Mouse (Mus musculus) neutrophil, adult 5-6 weeks (primary cell): ENCODE results near the gene Rab12. TPM values are rescaled to one million over a fixed set of nuclear protein-coding genes. Genes with fewer than 3 reads are reported as not detected.

Experiments used
- ATAC-seq: fragments of 151-379, 151-347 bp; 2 replicates; pipeline ENCODE4 v1.8.0; 2017; ENCODE audit warnings: mild to moderate bottlenecking, moderate TSS enrichment; ENCODE audit not compliant: insufficient number of reproducible peaks, poor library complexity, low FRiP score, severe bottlenecking; ENCODE audit errors: extremely low read depth
- total RNA-seq: library from RNA; stranded (forward); fragments of 200-1000 nt; gene quantifications from 2 replicates; pipeline ENCODE4 v1.2.3, GENCODE M21; 2017

The Rab12 gene
- total RNA-seq, 1 experiment from 2014 or later = 40.9 TPM

DNA sequence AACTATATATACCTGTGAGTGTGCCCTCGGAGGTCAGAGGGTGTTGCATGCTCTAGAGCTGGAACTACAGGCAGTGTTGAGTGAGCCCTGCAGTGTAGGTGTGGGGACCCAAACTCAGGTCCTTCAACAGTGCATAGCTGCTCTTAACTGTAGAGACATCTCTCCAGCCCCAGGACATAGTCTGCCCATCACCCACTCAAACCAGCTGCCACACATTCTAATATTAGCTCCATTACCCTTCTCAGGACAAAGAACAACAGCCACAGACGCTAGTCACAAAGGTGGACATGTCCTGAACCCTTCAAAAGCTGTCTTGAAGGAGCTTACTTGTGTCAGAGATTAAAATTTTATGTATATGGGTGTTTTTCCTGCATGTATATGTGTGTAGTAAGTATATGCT lies 15.3 kb downstream of the Rab12 start:
- no peak for ATAC-seq

DNA sequence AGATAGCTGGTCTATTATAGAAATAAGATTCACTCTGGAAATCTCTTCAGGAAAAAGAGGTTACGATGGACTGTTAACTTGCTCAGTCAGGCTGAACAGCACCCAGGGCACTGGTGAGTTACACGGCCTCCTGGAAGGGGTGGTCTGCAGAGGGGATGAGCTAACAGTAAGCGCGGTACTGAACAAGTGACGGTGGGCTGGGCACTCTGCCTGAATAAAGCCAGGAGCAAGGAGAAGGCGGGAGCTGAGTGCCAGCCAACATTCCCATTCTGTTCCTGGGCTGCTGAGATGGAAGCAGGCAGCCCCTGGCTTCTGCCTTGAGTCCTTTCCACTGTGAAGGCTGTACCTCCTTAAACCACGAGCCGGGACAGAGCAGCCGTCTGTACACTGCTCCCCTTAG lies 16.1 kb downstream of the Rab12 start:
- no peak for ATAC-seq

DNA sequence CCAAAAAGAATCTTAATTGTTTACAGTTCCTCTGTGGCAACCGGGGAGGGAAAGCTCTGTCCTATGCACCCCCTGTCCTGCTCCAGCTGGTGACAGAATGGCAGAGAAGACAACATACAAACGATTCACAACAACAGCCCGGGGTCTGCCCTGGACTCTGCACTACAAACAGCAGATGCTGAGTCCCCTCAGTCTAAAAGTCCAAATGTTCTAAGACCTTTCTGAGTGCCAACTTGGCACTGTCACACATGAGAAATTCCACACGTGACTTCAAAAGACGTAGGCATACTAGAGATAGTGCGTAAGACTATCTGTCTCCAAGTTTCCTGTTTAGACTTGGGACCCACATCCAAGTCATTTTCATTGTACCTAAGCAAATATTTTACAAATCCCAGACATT lies 16.7 kb downstream of the Rab12 start:
- ATAC-seq = no peak

DNA sequence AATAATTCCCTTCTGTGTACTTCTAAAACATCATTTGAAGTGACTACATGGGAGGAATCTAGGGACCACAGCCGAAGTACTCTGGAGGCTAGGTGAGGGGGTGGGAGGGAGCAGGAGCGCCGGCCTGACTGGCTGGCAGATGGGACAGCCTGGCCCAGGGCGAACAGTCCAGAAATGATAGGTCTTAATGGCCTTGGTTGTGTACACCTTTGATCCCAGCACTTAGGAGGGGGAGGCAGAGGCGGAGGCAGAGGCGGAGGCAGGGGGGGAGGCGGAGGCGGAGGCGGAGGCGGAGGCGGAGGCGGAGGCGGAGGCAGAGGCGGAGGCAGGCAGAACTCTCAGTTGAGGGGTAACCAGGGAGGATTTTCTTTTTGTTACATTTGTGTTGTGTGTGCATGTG lies 20.9 kb downstream of the Rab12 start:
- ATAC-seq = no peak

DNA sequence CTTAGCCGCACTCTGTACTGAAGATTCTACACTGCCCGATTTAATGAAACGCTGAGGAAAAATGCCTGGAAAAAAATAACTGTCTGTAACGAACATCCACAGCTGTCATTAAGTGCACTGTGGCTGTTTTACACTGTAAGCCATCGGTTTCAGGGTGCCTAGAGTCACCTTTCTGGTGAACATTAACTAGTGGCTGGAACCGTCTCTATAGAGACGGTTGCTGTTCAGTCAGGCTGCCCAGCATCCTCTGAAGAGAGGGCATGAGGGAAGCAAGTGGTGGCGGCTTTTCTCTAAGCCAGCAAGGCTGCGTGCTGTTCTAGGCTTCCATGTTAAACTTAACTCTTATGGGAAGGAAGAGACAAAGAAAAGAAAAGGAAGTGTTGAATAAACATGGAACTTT lies 22.9 kb downstream of the Rab12 start:
- ATAC-seq = no peak

DNA sequence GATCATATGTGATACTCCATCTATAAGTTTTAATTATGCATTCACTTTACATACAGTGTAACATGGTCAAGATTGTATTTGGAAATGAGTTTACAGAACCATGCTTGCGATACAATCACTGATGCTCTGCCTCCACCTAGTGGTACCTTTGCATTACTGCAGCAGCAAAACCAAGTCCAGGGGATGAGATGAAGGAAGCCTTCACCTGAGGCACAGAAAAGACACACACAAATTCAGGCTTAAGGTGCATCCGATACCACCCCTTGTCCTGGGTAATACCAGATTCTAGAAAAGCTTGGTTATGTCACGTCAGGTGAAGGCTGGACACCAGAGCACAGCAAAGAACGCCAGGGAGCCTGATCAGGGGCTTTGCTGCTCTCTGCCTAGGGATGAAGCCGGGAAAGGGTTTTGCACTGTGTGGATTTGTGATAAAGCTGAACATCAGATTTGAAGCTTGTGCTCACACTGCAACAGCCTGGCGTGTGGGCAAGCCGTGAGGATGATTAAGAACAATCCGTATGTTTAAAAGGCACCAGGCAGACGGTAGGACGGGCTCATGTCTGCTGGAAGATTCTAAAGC lies 29.4 kb downstream of the Rab12 start:
- ATAC-seq = peak; percentile 53; the same call in 1 of the 2 replicates

DNA sequence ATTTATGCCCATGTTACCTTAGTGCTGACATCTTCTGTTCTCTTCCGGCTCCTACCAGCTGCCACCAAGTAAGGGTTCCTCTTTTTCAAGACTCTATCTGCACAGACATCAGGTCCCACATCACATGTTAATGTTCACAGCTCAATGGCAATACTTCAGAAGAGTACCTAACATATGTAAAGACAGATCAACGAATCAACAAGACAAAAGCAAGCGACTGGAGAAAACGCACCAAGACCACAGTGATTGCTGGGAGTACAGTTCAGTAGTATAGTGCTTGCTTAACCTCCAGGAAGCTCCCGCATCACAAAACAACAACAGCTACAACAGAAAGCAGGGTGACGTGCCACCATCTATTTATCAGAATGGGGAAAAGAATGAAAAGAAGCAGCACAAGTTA lies 33.0 kb downstream of the Rab12 start:
- no peak for ATAC-seq

DNA sequence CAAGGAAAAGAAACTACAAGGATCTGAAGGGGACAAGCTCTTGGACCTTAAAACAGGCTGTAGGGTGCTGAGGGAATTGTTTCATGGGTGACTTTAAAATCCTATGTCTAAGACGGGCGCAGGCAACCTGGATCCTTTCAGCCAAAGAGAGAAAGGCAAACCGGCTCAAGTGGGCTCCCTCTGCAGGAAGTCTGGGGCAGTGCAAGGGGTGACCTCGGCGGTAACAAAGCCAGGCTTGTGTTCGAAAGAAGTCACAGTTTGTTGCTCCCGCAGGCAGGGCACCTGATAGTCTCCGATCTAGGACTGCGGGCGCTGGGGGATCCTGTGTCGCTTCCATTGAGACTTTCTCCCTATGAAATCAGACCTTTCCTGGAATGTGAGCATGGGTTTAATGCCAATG lies 33.8 kb downstream of the Rab12 start:
- ATAC-seq = peak; percentile 52; the same call in 1 of the 2 replicates

DNA sequence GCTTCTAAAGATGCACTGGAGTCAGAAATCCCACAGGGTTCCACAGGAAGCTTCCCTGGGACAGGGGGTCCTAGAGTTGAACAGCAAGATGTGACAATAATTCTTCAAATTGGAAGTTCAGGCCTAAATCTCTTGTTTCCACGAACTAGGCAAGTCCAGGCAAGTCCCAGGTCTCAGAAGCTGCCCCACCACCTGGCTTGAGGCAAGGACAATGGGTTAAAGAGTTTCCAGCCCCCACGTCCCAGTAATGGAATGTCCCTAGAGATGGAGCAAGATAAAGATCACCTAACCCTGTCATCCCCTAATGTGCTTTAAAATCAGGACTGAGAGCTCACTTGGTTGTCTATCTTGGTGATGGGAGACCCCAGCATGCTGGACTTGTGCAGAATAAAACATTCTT lies 34.6 kb downstream of the Rab12 start:
- no peak for ATAC-seq

DNA sequence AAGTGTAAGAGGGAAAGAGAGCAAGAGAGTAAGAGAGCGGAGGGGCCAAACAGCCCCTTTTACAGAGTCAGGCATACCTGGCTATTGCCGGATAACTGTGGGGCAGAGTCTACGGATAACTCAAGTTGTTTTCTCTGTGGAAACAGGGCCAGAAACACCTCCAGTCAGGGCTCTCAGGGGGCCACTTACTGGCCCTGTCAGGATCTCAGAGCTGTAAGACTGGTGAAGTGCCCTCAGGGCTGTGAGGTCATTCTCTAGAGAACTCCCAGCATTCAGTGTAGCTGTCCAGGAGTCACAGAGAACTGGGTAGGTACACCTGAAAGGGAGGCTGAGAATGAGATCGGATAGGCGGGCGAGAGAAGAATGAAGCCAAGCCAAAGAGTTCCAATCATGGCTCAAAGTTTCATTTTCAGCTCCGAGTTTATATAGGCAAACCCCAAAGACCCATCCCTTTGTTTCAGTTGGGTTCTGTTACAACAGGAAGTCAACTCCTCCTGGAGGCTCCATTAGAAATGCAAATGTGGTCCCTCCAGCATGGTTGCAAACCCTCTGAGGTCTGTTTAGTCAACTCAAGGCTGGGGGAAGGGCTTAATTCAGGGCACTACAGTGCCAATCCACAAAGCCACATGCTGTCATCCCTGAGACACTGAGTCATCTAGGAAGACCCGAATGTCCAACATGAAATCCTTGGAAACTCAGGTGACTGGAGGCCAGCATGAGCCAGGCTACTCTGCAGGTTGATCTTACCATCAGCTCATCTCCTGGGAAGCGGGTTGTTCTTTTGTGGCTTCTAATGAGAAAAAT lies 35.7 kb downstream of the Rab12 start:
- no peak for ATAC-seq

DNA sequence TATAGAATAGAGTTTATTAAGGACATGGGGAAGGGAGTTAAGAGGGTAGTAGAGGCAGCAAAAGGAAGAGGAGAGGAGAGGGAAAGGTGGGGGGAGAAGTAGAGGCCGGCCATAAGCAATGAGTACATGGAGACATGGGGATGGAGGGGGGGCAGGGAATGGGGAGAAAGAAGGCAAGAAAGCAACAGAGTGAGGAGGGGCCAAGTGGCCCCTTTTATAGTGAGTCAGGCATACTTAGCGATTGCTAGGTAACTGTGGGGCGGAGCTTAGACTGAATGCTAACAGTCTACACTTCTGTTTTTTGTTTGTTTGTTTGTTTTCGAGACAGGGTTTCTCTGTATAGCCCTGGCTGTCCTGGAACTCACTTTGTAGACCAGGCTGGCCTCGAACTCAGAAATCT lies 38.2 kb downstream of the Rab12 start:
- ATAC-seq = no peak

DNA sequence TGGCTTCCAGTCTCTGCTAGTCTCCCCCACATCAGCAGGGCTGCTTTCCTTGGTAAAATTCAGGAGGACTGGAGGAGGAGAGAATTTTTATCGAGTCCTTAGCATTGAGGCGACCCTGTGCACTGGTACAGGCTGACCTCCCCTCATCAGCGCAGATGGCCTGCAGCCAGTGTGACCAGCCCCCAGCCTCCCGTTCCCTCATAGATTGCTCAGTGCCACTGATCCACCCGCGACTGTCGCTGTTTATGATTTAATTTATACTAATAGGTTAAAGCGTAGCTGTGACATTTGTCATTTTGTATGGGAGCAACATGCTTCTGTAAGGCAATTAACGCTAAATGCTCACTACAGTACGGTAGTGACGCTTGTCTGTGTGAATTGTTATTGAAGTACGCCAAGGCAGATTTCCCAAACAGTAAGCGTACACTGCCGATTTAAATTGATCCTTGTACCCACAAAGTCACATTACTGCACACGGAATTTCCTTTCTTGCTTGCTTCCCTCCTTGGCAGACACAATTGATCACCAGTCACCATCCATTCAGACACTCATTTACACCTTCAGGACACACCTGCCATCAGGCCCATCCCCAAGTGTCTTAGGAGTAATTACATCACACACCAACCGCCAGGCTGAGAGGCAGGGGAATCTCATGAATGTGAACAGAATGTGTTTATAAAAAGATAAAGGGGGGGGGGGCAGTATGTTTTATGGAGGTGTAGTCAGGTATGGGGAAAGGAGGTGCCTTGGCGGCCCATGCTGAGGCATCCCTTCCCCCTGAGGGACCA lies 38.8 kb downstream of the Rab12 start:
- no peak for ATAC-seq

DNA sequence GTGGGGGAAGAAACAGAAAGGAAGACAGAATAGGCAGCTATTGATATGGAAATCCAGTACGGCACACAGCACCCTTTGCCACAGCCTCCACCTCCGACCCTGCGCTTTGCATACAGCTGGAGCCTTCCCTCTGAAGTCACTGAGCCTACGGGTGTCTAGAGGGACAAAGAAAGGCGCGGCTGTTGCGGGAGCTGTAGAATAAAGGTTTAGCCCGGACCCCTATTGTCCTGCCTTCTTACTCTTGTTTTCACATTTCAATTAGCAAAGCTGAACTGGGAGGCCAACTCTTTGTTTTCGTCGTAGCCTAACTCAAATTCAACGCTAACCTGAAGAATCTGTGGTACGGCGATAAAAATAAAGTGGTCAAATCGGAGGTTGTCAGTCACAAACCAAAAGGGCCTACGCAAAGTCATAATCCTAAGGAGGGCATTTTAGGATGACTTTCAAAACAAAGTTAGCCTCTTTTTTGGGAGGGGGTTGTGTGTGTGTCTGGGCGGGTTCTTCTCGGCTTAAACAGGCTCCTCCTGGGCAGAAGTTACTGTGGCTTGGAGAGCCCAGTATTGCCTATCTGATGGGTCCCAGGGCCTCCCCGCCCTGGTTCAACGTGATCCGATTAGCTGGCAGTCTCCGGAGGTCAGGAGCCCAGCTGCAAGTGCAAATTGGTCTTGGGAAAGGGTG lies 39.6 kb downstream of the Rab12 start:
- ATAC-seq = no peak

DNA sequence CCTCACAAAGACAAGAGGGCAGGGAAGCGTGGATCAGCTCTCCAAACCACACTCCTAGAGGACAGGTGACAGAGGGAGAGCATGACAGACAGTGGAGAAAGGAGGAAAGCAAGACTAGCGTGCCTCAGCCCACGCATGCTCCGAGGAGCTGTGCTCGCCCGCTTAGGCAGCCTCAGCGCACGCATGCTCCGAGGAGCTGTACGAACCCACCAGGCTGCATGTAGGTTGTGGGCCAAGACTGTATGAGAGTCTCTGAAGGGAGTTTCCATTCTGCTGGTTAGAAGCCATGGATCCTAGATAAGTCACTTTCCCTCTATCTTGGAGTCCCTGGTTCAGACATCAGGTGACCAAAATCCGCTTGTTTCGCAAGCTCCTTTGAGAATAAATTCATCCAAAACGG lies 40.2 kb downstream of the Rab12 start:
- no peak for ATAC-seq

DNA sequence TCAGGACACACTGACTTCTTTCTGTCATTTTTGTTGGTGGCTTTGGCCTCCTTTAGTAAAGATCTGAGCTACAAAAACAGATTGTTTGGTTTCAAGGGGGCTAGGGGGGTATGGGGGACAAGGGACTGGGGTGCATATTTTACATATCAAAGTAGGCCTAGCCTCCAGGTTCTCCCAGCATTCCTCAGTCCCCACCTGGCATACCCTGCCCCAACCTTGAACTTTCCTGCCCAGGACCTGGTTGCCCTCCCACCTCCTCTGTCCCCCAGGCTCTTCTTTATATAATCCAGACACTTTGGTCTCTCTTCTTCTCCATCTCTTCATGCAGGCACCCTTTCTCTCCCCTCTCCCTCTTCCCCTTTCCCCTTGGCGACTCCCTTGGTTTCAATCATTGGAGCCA lies 46.3 kb downstream of the Rab12 start:
- ATAC-seq = no peak

DNA sequence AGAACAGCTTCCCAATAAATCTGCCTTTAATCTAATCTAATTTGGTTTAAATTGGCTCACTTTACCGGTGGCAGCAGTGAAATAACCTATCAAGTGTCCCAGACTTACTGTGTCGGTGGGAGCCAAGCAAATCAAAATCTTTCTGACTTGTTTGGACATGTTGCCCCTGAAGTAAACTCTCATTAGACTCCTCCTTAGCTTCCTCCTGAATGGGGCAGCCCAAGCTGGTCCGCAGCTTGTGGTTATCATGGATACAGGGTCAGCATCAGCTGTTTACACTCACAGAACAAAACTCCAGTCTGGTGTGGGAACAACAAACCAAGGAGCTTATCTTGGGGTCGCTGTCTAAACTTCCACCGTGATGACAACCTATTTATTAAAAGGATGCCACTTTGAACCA lies 47.8 kb downstream of the Rab12 start:
- no peak for ATAC-seq

DNA sequence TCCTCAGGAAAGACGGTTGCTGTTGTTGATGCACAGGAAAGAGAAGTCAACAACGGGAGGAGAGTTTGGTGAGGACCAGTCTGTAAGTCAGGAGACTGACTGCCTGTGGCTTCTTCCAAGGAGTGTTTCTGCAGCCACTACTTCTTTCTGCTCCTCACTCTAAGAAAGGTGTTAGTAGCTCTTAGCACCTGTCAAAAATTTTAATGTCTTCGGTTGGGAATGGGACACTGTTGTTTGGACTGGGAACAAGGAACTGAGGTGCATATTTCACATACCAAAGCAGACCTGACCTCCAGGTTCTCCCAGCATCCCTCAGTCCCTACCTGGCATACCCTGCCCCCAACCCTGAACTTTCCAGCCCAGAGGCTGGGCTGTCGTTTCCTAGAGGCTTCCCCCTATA lies 48.3 kb downstream of the Rab12 start:
- no peak for ATAC-seq

DNA sequence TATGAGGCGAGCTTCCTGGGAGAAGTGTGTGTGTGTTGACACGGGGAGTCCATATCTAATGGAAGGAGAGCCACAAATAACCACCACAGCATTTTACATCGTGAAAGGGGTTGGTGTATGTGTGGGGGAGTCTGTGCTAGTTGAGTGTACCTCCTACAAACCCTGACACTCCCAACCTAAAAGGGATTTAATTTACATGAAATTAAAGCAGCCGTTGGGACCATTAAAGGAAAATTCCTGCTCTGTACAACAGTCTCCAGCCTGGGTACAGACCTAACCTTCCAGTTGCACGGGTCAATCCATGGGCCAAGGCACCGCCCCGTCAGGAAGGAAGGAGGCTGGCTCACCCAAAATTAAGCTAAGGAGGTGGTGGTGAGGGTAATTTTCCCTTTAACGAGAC lies 49.5 kb downstream of the Rab12 start:
- ATAC-seq = no peak

DNA sequence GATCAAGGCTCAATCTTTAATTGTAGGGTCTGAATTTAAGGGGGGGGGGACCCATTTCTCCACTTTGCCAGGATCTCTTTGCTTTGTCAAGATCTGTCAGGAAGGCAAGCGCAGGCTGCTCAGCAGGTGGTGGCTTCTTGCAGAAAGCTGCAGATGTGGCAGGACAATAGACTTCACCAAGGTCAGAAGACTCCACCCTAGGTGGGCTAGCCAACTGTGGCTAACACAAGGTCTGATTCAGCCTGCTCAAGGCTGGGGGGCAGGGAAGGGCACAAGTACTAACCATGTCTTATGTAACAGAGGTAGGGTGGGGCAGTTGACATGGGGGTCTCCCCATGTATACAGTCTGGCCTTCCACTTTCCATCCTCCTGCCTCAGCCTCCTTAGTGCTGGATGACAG lies 62.3 kb downstream of the Rab12 start:
- no peak for ATAC-seq

DNA sequence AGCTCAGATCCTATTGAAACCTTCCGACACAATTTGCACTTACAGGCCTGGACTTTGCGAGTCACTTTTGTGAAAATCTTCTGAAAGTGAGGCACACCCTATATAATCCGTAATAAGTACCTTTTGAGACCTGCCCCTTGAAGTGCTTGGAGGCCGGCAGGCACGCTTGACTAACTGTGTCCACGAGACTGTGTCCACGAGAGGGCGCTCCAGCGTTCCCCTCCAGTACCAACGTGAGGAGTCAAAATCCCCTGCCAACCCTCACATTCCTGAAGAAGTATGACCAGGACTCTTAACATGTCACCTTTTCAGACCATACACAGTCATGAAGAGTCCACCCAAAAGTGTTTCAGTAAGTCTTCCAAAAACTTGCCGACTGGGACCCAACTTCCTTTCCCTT lies 68.4 kb downstream of the Rab12 start:
- no peak for ATAC-seq
